Mouse (Mus musculus) heart, embryonic 16.5 days (tissue): ENCODE results near the gene Ramp2. TPM values are rescaled to one million over a fixed set of nuclear protein-coding genes. Genes with fewer than 3 reads are reported as not detected.

Source experiments
- ATAC-seq: fragments of 200-750 bp; cut with Nextera tagmentation; replicated peaks from 2 replicates; pipeline ENCODE4 v1.8.0; 2017; ENCODE audit warnings: moderate number of reproducible peaks; ENCODE audit not compliant: insufficient read depth, low FRiP score; ENCODE audit errors: extremely low read depth
- H3K27ac ChIP-seq: fragments of 300-500 bp; sonication (generic); 2 replicates; pipeline ENCODE4 v1.5.1; 2014; ENCODE audit warnings: mild to moderate bottlenecking, low read length, control low read depth, moderate library complexity
- H3K27me3 ChIP-seq: fragments of 300-500 bp; sonication (generic); 2 replicates; pipeline ENCODE4 v1.6.1; 2014; ENCODE audit warnings: low read length, mixed read lengths; ENCODE audit not compliant: control insufficient read depth, insufficient read depth
- H3K36me3 ChIP-seq: fragments of 300-500 bp; sonication (generic); 2 replicates; pipeline ENCODE4 v1.6.1; 2014; ENCODE audit not compliant: control insufficient read depth, insufficient read depth
- H3K4me1 ChIP-seq: fragments of 300-500 bp; sonication (generic); 2 replicates; pipeline ENCODE4 v1.6.1; 2014; ENCODE audit warnings: low read length, mixed read lengths; ENCODE audit not compliant: control insufficient read depth, insufficient read depth
- H3K4me2 ChIP-seq: fragments of 300-500 bp; sonication (generic); 2 replicates; pipeline ENCODE4 v1.6.1; 2014; ENCODE audit warnings: low read depth, mild to moderate bottlenecking, control low read depth, low read length
- H3K4me3 ChIP-seq: fragments of 300-500 bp; sonication (generic); 2 replicates; pipeline ENCODE4 v1.5.1; 2014; ENCODE audit warnings: mild to moderate bottlenecking, control low read depth, low read length
- H3K9ac ChIP-seq: fragments of 300-500 bp; sonication (generic); 2 replicates; pipeline ENCODE4 v1.6.1; 2014; ENCODE audit warnings: low read length, control low read depth
- H3K9me3 ChIP-seq: fragments of 300-500 bp; sonication (generic); replicated peaks from 2 replicates; pipeline ENCODE4 v1.6.1; 2016; ENCODE audit warnings: low read length; ENCODE audit not compliant: control insufficient read depth
- WGBS: fragments of 180-500 bp; shearing (Covaris S2); extraction: QIAGEN DNeasy Blood & Tissue Kit; methylation state at CpG from one replicate; pipeline ENCODE4 v1.1.7; 2014; 5-methylcytosine and 5-hydroxymethylcytosine counted together
- polyA plus RNA-seq: library from polyadenylated mRNA; unstranded; fragments of >200 nt; fragmentation: Nextera tagmentation; extraction: Ambion mirVana; gene quantifications from 2 replicates; pipeline ENCODE4 v1.2.1, GENCODE M21; 2015

Gene Ramp2
- polyA plus RNA-seq, 1 experiment from 2014 or later, result 203 TPM

GRCm38 (mm10) chr11:101260826-101261380 lies 15.1 kb downstream of the Ramp2 start:
- Histone ChIP-seq H3K9ac (peak overlapping the region; percentile 79), H3K4me3 (peak overlapping the region; percentile 71), H3K27ac (peak overlapping the region; percentile 81), H3K36me3 (no peaks in the 10 kb centered on the region), H3K27me3 (peaks cover 21% of the 10 kb centered on the region), H3K9me3 (no peaks in the 10 kb centered on the region), H3K4me1 (peaks cover 44% of the 10 kb centered on the region), H3K4me2 (peak overlapping the region; percentile 99)
- ATAC-seq, result no peak
- under 1% methylated on average over 30 of the region's 30 CpGs for WGBS

- Histone ChIP-seq H3K9me3 (no peaks in the 10 kb centered on the region), H3K4me3 (peak overlapping the region; percentile 71), H3K27me3 (peaks cover 25% of the 10 kb centered on the region), H3K4me1 (peaks cover 39% of the 10 kb centered on the region), H3K9ac (no peak overlapping the region), H3K36me3 (no peaks in the 10 kb centered on the region), H3K27ac (no peak overlapping the region), H3K4me2 (peak overlapping the region; percentile 99)
- no peak for ATAC-seq
- 2% methylated on average over 24 of the region's 24 CpGs for WGBS
These were observed 16.6 kb downstream of the Ramp2 start for GRCm38 (mm10) chr11:101262272-101262967.

- no peak overlapping the region for H3K27ac ChIP-seq
- ATAC-seq, result no peak
- 11% methylated on average over 32 of the region's 32 CpGs for WGBS
- H3K4me3 ChIP-seq, result peak overlapping the region; percentile 7; the same call in 1 of the 2 replicates
- peaks cover 30% of the 10 kb centered on the region for H3K27me3 ChIP-seq
- H3K9ac ChIP-seq, result no peak overlapping the region
- no peaks in the 10 kb centered on the region for H3K36me3 ChIP-seq
- peaks cover 39% of the 10 kb centered on the region for H3K4me1 ChIP-seq
- no peaks in the 10 kb centered on the region for H3K9me3 ChIP-seq
- H3K4me2 ChIP-seq, result no peak overlapping the region
These were observed 17.5 kb downstream of the Ramp2 start for GRCm38 (mm10) chr11:101263138-101263988.

GRCm38 (mm10) chr11:101263989-101264280 lies 18.1 kb downstream of the Ramp2 start:
- peaks cover 34% of the 10 kb centered on the region for H3K4me1 ChIP-seq
- no peaks in the 10 kb centered on the region for H3K9me3 ChIP-seq
- no peak overlapping the region; the same call in 1 of the 2 replicates for H3K4me3 ChIP-seq
- ATAC-seq, result no peak
- 29% methylated on average over 3 of the region's 3 CpGs for WGBS
- no peak overlapping the region for H3K27ac ChIP-seq
- no peaks in the 10 kb centered on the region for H3K36me3 ChIP-seq
- H3K9ac ChIP-seq, result no peak overlapping the region
- peaks cover 32% of the 10 kb centered on the region for H3K27me3 ChIP-seq
- no peak overlapping the region for H3K4me2 ChIP-seq

GRCm38 (mm10) chr11:101264954-101265471 lies 19.2 kb downstream of the Ramp2 start:
- Histone ChIP-seq H3K4me1 (peaks cover 23% of the 10 kb centered on the region), H3K9ac (0 out of 2 replicates have a peak overlapping the region, but pooled peaks have one; percentile 21), H3K27me3 (peaks cover 35% of the 10 kb centered on the region), H3K9me3 (no peaks in the 10 kb centered on the region), H3K4me3 (peak overlapping the region; percentile 21), H3K27ac (no peak overlapping the region), H3K36me3 (no peaks in the 10 kb centered on the region), H3K4me2 (peak overlapping the region; percentile 51)
- 8% methylated on average over 31 of the region's 31 CpGs for WGBS
- no peak for ATAC-seq

- peaks cover 18% of the 10 kb centered on the region for H3K4me1 ChIP-seq
- H3K4me3 ChIP-seq, result no peak overlapping the region
- no peak for ATAC-seq
- no peaks in the 10 kb centered on the region for H3K9me3 ChIP-seq
- H3K27ac ChIP-seq, result no peak overlapping the region
- no peak overlapping the region for H3K4me2 ChIP-seq
- no peaks in the 10 kb centered on the region for H3K36me3 ChIP-seq
- no peak overlapping the region for H3K9ac ChIP-seq
- H3K27me3 ChIP-seq, result peaks cover 35% of the 10 kb centered on the region
- WGBS, result 42% methylated on average over 6 of the region's 6 CpGs
These were observed 20.1 kb downstream of the Ramp2 start for GRCm38 (mm10) chr11:101265906-101266305.

GRCm38 (mm10) chr11:101269577-101270116 lies 23.8 kb downstream of the Ramp2 start:
- Histone ChIP-seq H3K4me3 (no peak overlapping the region), H3K36me3 (no peaks in the 10 kb centered on the region), H3K4me1 (peaks cover 5% of the 10 kb centered on the region), H3K9me3 (no peaks in the 10 kb centered on the region), H3K27me3 (peaks cover 24% of the 10 kb centered on the region), H3K27ac (no peak overlapping the region), H3K4me2 (no peak overlapping the region), H3K9ac (no peak overlapping the region)
- no peak for ATAC-seq
- 14% methylated on average over 10 of the region's 10 CpGs for WGBS

GRCm38 (mm10) chr11:101272446-101272845 lies 26.6 kb downstream of the Ramp2 start:
- Histone ChIP-seq H3K27me3 (peaks cover 10% of the 10 kb centered on the region), H3K36me3 (no peaks in the 10 kb centered on the region), H3K4me1 (peaks cover 7% of the 10 kb centered on the region), H3K4me2 (no peak overlapping the region), H3K4me3 (no peak overlapping the region), H3K27ac (no peak overlapping the region), H3K9ac (no peak overlapping the region), H3K9me3 (no peaks in the 10 kb centered on the region)
- ATAC-seq, result no peak
- 80% methylated on average over 3 of the region's 3 CpGs for WGBS
